10 mouse cellular contexts compared by ENCODE assay signal in genomic region chr1:170845448-170846307, GRCm38 (mm10). TPM values are rescaled to one million over a fixed set of nuclear protein-coding genes. Genes with fewer than 3 reads are reported as not detected.
DNase-seq lines count a peak whose midpoint lies in the region; ATAC-seq lines count a peak whose summit lies in the region.
"Had no signal": no experiment of that assay in that cellular context is flagged by ENCODE, and none has a peak within 500 bp of the region (broad histone marks: within the 10 kb centered on the region; RNA-seq: fewer than 3 reads in every experiment).

No protein-coding gene starts in this region.

- no peak overlapping the region for H3K27ac ChIP-seq in midbrain, embryonic 11.5 days (ENCODE audit: low read depth, low read length)
- H3K27ac ChIP-seq: limb, embryonic 10.5 days had no signal

- H3K4me2 ChIP-seq in midbrain, embryonic 11.5 days = no peak overlapping the region

- no peaks in the 10 kb centered on the region for H3K36me3 ChIP-seq in midbrain, embryonic 11.5 days (ENCODE audit: control insufficient read depth, insufficient read depth, low read length)

- no peak overlapping the region for H3K9ac ChIP-seq in midbrain, embryonic 11.5 days (ENCODE audit: low read length)

- DNase-seq in frontal cortex, adult 2 months (ENCODE audit: extremely low spot score in 1 of 2, low spot score in 1 of 2) = no peak
- peak; percentile 86 for DNase-seq in 416B (ENCODE audit: low read depth)
- no peak for DNase-seq in kidney, postnatal 25 days
- no peak for DNase-seq in midbrain, embryonic 11.5 days (ENCODE audit: low spot score, missing footprints)
- no peak for DNase-seq in B cell, adult 2 months
- DNase-seq: adrenal gland, postnatal 14 days had no signal

- 0 out of 2 replicates have a peak, but pooled peaks have one; percentile 13 for ATAC-seq in frontal cortex, adult (ENCODE audit: low TSS enrichment)
- ATAC-seq in common myeloid progenitor, adult 5-6 weeks (replicated peaks; ENCODE audit: low read depth, poor library complexity, severe bottlenecking) = peak; percentile 88
- peak; percentile 81 to 84 for ATAC-seq in hematopoietic stem cell, adult 5-6 weeks (replicated peaks in 1 of 2; ENCODE audit: insufficient read depth in 1 of 2, low FRiP score in 2 of 2, low TSS enrichment in 1 of 2, low read depth in 1 of 2, poor library complexity in 2 of 2, severe bottlenecking in 2 of 2)
- no peak for ATAC-seq in midbrain, embryonic 11.5 days (ENCODE audit: low FRiP score)

- no peak overlapping the region for H3K4me3 ChIP-seq in midbrain, embryonic 11.5 days (ENCODE audit: low read depth, low read length)
- H3K4me3 ChIP-seq: limb, embryonic 10.5 days had no signal

- WGBS in midbrain, embryonic 11.5 days = 48% methylated on average over 10 of the region's 10 CpGs

- H3K9me3 ChIP-seq in midbrain, embryonic 11.5 days (ENCODE audit: control insufficient read depth, low read length) = no peaks in the 10 kb centered on the region
- H3K9me3 ChIP-seq: limb, embryonic 10.5 days had no signal

- no peaks in the 10 kb centered on the region for H3K4me1 ChIP-seq in midbrain, embryonic 11.5 days (ENCODE audit: control insufficient read depth, insufficient read depth, low read length)
- H3K4me1 ChIP-seq: limb, embryonic 10.5 days had no signal

- H3K27me3 ChIP-seq in midbrain, embryonic 11.5 days (ENCODE audit: control insufficient read depth, insufficient read depth, low read length) = no peaks in the 10 kb centered on the region

RNA-seq across cellular contexts. Expression of gene Atf6, which starts 21.9 kb away (rescaled TPM):
- polyA plus RNA-seq in frontal cortex, adult 2 months (2012; rRNA removed) = 21.9 and 23.6 TPM in 2 replicates
- total RNA-seq in common myeloid progenitor, adult 5-6 weeks (2017) = 19.8 and 28.6 TPM in 2 replicates
- total RNA-seq in hematopoietic stem cell, adult 5-6 weeks (2017) = 25.2 and 26.2 TPM in 2 replicates
- polyA plus RNA-seq in midbrain, embryonic 11.5 days (2014; fragmentation: Nextera tagmentation; extraction: Ambion mirVana) = 9.4 and 11.2 TPM in 2 replicates

RNA-seq across cellular contexts. Expression of gene Gm26620, which starts 39.2 kb away (rescaled TPM):
- 0.50 and 1.0 TPM in 2 replicates for polyA plus RNA-seq in frontal cortex, adult 2 months (2012; rRNA removed)
- total RNA-seq in common myeloid progenitor, adult 5-6 weeks (2017) = not detected in 2 replicates
- 1.8 TPM in 1 of 2 replicates, not detected in the other for total RNA-seq in hematopoietic stem cell, adult 5-6 weeks (2017)
- polyA plus RNA-seq in midbrain, embryonic 11.5 days (2014; fragmentation: Nextera tagmentation; extraction: Ambion mirVana) = 0.31 TPM in 1 of 2 replicates, not detected in the other

RNA-seq across cellular contexts. Expression of gene Dusp12, which starts 39.7 kb away (rescaled TPM):
- polyA plus RNA-seq in frontal cortex, adult 2 months (2012; rRNA removed) = 30.1 and 33.8 TPM in 2 replicates
- 10.3 and 11.9 TPM in 2 replicates for total RNA-seq in common myeloid progenitor, adult 5-6 weeks (2017)
- 10.8 and 18.7 TPM in 2 replicates for total RNA-seq in hematopoietic stem cell, adult 5-6 weeks (2017)
- 28.9 and 31.1 TPM in 2 replicates for polyA plus RNA-seq in midbrain, embryonic 11.5 days (2014; fragmentation: Nextera tagmentation; extraction: Ambion mirVana)
